Mouse (Mus musculus): ENCODE data around the gene Cldn3.
A peak's percentile ranks its signal among the peaks of the same experiment; 100 is the strongest.

The Cldn3 gene

DNA sequence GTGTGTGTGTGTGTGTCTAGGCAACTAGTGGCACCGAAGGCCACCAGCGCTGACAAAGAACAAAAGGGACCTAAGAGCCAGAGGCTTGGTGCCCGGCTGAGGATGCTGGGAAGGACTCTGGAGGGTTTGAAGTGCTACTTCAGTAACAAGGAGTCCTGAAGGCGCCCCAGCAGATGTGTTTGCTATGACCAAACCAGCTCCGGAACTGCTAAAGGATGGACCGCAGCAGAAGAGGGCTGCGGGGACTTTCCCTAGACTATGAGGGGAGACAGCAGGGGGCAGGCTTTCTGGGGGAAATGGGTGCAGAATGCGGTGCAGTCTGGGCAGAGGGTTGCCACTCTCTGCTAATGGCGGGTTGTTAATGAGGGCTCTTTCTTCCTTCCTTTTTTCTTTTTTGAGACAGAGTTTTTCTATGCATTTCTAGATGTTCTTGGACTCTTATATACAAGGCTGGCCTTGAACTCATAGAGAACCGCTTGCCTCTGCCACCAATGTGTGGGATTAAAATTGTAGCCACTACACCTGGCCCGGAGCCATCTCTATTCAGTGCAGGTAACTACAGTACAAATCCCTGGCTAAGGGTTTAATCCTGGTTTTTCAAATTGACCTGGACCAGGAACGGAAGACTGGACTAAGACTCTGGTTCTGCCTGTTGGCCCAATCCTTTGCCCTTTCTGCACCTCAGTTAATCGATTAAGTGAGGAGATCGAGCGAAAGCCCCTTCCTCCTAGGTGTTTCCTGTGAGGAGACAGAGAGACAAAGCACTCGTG lies 22.0 kb downstream of the Cldn3 start:
- peak; percentile 39 to 51 for DNase-seq

DNA sequence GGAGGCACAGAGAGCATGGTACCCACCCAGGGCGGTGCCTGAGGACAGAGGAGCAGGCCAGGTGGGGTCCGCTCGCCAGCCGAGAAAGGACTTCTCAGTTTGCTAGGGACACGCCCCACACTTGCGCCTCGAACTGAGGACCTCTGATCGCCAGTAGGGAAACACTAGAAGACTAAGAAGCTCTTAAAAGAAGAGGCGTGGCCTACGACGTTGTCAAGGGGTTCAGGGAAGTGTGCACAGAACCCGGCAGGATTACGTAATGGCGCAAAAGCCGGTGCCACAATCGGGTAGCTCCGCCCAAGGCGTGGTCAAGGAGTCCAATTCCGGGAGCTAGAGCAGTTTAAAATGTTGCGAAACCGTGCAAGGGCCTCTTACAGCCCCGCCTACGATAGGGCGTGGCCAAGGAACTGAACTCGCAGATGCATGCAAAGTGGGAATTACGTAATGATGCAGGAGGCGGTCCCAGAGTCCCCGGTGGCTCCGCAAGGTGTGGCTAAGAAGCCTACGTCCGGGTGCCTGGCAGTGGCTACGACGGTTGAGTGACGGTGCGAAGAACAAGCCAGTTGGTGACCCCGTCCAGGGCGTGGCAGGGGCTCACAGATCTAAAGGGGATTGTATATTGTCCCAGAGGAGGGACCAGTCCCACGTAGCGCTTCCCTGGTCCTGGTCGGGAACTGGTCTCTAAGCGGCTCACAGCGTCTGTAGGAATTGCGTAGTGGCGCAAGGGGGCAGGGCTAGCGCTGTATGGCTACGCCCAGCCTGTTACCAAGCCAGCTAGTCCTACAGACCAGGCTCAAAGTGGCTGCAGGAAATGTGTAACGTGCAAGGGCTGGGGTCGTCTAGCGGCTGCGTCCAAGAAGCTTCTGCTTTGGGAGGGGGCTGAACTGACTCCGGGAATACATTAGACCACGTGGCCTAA lies 22.9 kb downstream of the Cldn3 start, which contains the start of gene Abhd11:
Gene Abhd11, plus strand, starts transcription at position 482 of the 919 bp plus-strand sequence.
- peak; percentile 98 to 100 for DNase-seq

DNA sequence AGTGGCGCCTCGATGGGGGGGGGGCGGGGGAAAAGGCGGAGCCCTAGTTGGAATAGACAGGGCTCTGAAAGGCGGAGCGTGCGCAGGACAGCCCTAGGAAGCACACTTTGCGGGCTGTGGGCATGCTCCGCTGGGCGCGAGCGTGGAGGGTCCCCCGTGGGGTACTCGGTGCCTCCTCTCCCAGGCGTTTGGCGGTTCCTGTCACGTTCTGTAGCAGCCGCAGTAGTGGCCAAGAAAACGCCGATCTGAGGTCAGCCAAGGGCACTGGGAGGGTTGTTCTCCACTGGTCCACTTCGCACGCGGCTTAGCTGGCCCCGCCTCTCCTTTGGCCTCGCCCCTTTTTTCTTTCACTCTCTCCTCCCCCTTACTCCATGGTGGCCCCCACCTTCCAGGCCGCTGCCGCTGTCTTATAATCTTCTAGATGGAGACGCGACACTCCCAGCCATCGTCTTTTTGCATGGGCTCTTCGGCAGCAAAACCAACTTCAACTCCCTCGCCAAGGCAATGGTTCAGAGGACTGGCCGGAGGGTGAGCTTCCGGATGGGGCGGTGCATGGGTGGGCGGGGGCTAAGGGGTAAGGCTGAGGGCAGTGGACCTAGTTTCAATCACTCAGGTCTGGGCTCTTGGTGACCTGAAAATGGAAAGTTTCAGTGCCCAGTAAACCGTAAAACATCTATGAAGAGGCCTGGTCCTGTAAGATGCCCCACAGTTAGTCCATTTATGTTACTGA lies 23.7 kb downstream of the Cldn3 start:
- DNase-seq = peak; percentile 84 to 85

GRCm38 (mm10) chr5:135010320-135010709 lies 24.3 kb downstream of the Cldn3 start:
- no peak for DNase-seq

- DNase-seq = no peak
Observed at GRCm38 (mm10) chr5:135010841-135011743, 25.1 kb downstream of the Cldn3 start.

GRCm38 (mm10) chr5:135011809-135012613 lies 26.0 kb downstream of the Cldn3 start:
- DNase-seq = peak in 1 of 2 experiments; percentile 26

- DNase-seq = peak; percentile 80
Observed at GRCm38 (mm10) chr5:135012671-135013441, 26.8 kb downstream of the Cldn3 start.

GRCm38 (mm10) chr5:135015497-135015896 lies 29.5 kb downstream of the Cldn3 start:
- DNase-seq = peak; percentile 83 to 86

DNA sequence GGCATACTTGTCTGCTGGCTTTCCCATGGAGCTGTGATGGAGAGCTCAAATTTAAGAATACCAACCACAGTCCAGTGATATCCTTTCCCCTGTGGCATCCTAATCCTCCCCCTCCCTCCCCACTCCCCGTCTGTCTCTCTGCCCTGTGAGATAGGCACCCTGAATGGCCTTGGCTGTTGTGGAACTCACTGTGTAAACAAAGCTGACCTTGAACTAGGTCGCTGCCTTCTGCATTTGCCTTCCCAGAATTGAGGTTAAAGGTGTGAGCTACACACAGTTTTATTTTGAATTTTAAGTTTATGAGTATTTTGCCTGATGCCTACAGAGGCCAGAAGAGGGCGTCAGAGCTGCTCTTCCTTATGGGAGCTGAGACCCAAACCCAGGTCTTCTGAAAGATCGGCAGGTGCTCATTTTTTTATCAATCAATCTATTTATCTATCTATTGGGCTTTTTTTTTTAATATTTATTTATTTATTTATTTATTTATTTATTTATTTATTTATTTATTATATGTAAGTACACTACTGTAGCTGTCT lies 30.3 kb downstream of the Cldn3 start:
- no peak for DNase-seq

DNA sequence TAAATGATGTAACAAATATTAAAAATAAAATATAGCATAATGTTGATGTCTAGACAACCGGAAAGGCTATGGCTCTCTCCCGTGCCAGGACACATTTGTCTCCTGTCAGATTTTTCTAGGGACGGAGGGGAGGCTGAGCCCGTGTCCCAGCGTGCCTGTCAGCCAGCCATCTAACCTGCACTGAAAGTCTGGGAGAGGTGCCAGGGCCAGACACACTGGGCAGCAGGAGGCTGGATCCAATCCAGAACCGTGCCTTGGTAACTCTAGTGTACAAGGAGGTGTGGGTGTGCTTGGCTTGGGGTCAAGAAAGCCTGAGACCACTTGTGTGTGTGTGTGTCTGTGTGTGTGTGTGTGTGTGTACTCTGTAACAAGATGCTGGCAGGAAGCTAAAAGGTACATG lies 35.8 kb downstream of the Cldn3 start:
- DNase-seq = no peak

- peak; percentile 91 to 93 for DNase-seq
Observed at GRCm38 (mm10) chr5:135023344-135024173, 37.5 kb downstream of the Cldn3 start, which contains the start of gene Stx1a. TSS of gene Stx1a (plus strand) at chr5:135023482.

- peak; percentile 31 for DNase-seq
Observed at GRCm38 (mm10) chr5:135024665-135025224, 38.7 kb downstream of the Cldn3 start.

DNA sequence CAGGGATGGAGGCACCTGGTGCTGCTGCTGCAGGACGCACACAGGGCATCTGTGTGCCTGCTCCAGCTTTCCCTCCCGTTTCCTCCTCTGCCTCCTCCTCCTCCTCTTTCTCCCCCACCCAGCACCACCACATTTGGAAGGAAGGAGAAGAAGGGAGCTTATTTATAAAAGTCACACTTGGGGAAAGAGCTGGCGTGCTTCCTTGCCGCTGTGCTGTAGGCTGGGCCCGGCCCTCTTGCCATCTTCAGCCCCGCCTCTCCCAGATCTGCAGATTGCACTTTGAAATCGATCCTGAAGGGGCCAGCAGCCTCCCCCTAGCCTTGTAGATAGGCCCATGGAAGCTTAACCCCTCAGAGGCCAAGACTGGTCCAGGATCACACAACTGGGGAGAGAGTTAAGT lies 39.9 kb downstream of the Cldn3 start:
- DNase-seq = no peak

DNA sequence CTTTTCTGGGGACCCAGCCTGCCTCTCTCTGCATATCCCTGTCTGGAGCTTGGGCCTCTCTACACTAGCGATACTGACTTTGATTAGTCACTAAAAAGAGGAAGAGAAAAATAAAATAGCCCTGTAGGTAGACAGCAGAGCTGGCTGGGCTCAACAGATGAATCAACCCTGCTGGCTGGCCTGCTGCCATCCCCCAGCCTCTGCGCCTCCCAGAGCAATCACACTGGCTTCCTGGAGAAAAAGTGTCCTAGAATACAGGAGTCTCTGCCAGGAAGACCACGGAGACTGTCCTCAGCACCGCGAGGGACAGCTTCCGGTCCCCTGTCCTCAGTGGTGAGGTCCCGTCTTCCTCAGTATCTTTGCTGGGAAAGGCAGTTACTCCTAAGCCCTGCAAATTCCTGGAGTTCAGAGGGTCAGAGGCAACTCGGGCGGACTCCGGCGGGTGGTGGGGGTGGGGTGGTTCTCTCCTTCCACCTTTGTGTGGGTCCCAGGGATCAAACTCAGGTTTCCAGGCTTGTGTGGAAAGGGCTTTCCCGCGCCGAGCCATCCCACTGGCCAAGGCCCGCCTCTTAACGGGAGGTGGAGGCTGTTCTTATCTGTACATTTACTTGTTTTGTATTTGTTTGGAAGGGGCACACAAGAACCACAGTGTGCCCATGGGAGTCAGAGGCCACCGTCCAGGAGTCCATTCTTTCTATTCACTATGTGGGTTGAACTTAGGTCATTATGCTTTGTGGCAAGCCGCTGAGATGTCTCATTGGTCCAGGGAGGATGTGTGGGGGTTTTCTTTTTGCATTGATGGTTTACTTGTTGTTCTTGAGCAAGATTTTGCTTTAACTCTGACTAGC lies 43.2 kb downstream of the Cldn3 start:
- no peak for DNase-seq

- DNase-seq = no peak
Observed at GRCm38 (mm10) chr5:135032581-135032980, 46.6 kb downstream of the Cldn3 start.

- no peak for DNase-seq
Observed at GRCm38 (mm10) chr5:135034593-135034992, 48.6 kb downstream of the Cldn3 start.

- no peak for DNase-seq
Observed at GRCm38 (mm10) chr5:135035608-135036359, 49.8 kb downstream of the Cldn3 start.
